Mouse (Mus musculus) thymus, adult 2 months (tissue): ENCODE measurements around the gene Spocd1.

Experiments
- CTCF ChIP-seq: fragments of 200-500 bp; IDR thresholded peaks from 2 replicates; pipeline ENCODE4 v1.5.1; 2012; ENCODE audit warnings: mild to moderate bottlenecking, control low read depth, low read length, moderate library complexity, borderline replicate concordance; ENCODE audit not compliant: control insufficient read depth, poor library complexity, insufficient read depth; ENCODE audit errors: extremely low read depth
- POLR2A ChIP-seq: fragments of 200-500 bp; IDR thresholded peaks from 2 replicates; pipeline ENCODE4 v1.6.1; 2012; ENCODE audit warnings: mild to moderate bottlenecking, low read length, control low read depth, moderate library complexity; ENCODE audit not compliant: control insufficient read depth, poor library complexity, insufficient read depth; ENCODE audit errors: extremely low read depth

- TF ChIP-seq CTCF: no peak
- no peak for TF ChIP-seq POLR2A
Measured at GRCm38 (mm10) chr4:130002157-130002556, 73.1 kb downstream of the Spocd1 start.
